Mouse (Mus musculus) kidney, adult 8-10 months (tissue): ENCODE data around the gene Dnph1.
"Not testable (repeated sequence)": the region's sequence is repeated elsewhere in the genome, so short reads cannot be mapped to it uniquely, and the experiment has no call there.

Source experiments
- DNase-seq, 2 experiments: peaks; one replicate each; pipeline ENCODE4 v3.0.0; 2022

Dnph1 gene

DNA sequence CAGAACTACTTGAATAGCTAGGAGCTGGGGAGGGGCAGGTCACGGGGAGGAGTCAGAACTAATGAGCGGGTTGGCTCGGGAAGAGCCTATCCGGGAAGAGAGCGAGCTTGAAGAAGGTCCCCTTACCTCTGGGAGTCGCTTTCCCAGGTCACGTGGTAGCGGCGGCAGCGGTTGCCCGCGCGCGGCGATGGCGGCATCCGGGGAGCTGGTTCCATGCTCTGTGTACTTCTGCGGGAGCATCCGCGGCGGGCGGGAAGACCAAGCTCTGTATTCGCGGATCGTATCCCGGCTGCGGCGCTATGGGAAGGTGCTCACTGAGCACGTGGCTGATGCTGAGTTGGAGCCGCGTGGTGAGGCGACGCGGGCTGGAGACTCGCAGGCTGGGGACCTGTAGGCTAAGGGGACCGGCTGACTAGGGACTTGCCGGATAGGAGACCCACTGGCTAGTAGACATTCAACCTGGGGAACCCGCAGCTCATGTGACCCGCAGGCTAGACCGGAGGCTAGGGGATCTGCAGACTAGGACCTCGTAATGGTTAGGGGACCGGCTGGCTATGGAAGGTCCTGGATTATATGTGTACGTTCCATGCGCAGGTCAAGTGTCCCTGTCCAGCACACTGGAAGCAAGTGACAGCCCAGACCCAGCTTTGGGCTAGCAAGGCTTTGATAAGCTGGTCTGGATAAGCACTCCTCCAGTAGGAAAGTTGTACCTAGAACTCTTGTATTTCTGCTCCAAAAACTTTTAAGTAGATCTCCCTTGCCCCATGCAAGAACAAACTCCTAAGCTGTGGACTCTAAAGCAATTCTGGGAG, at the start of gene Dnph1:
TSS of gene Dnph1 (plus strand) at position 89 of the 812 bp plus-strand sequence.
- DNase-seq: peak; percentile 82 to 88

DNA sequence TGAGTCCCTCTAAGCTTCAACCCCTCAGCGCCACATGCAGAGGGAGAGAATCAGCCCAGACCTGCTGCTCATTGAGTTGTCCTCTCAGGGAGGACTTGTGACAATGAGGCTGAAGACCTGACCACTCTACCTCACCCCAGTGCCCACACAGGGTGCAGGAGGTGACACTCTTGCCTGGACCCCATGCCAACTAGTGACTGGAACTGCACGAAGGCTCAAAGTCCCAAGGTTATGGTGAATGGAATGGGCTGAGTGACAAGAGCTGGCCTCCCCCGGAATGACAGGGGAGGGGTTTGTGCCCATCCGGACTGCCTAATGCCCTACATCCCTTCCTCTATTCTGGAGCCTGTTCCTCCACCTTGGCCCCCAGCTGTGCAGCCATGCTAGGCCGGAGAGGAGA, 43.8 kb upstream of the Dnph1 start:
- peak; percentile 56 to 73 for DNase-seq

DNA sequence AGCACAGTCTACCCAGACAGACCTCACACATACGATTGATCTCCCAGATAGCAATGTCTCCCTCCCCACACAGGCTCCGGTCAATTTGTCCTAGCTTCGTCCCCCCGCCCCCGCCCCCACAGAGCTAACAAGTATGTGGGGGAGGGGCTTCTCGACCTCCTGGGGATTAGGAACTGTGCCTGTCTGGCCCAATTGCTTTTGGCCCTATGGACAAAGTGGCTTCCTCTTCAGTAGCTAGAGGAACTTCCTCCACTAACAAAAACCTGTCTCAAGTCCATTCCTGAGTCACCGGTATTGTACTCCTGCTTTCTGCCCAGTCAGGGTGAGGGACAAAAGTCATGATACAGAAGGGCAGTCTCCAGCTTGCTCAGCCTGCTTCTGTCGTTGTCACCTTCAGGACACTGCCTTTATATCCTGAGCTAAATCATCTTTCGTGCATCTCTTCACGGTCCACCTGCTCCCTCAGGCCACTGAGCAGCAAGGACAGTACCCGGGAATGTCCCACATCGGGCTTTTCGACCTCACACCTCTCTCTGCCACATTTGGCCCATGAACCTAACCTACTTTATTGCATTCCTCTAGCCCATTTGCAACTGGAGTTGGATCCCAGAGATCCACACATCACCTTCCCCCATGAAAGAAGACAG, 43.1 kb upstream of the Dnph1 start:
- peak in 1 of 2 experiments; percentile 33 for DNase-seq

DNA sequence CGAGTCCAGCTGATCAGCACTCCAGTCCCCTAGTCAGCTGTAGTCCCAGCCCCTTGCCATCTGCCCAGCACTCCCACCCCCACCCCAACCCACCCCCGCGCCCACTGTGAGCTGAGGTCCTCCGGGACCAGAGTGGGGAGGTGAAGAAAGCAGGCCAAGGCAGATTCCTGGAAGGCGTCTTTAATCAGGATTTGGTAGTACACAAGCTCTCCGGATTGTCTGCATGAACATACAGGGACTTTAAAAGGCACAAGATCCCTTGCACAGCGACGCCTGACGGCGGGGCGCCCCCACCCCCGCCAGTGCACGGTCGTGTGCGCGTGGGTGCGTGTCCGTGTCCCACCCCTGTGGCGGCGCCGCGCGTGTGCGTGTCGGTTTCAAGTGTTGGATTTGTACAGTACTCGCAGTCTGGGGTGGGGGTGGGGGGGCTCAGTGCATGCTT, 42.5 kb upstream of the Dnph1 start:
- DNase-seq: no peak

- DNase-seq: no peak
Measured at GRCm38 (mm10) chr17:46454539-46454938, 42.0 kb upstream of the Dnph1 start.

DNA sequence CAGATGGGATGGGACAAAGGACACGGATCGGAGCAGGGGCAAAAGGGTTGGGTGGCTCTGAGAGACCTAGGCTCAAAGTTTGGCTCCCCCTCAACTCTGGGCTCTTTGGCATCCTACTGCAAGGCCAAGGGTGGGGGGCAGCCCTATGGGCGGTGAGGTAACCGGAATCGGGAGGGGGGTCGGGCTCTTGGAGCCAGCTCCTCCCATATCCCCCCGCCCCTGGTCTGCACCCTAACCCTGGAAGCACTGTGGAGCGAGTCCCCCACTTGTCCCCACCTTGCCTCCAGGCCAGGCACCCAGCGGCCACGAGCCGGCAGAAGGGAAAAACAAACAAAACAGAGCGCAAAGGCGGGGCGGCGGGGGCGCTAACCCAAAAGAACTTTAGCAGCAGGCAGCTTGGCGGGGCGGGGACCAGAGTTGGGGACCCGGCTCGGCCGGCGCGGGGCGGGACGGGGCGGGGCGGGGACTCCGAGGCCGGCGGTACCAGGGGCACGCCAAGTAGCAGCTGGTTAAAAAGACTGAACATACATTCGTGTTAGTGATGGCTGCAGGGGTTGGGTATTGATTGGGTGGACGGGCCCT, 41.3 kb upstream of the Dnph1 start:
- DNase-seq: peak; percentile 22 to 41

DNA sequence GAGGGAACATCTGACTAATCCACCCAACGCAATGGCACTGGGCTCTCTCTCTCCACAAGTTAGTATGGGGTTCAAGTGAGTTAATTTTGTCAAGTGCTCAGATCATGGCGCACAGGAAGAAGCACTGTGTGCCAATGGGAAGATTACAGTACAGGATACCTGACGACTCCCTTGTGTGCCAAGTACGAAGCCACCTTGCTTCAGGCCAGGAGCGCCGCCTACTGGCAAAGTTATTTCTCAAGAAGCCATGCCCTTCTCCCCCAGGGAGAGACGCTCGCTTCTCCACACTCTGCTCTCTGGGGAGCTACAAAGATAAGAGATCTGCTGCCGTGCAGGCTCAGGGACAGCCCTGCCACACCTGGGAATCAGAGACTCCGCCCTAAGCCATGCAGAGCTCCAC, 38.7 kb upstream of the Dnph1 start:
- peak; percentile 33 to 77 for DNase-seq

DNA sequence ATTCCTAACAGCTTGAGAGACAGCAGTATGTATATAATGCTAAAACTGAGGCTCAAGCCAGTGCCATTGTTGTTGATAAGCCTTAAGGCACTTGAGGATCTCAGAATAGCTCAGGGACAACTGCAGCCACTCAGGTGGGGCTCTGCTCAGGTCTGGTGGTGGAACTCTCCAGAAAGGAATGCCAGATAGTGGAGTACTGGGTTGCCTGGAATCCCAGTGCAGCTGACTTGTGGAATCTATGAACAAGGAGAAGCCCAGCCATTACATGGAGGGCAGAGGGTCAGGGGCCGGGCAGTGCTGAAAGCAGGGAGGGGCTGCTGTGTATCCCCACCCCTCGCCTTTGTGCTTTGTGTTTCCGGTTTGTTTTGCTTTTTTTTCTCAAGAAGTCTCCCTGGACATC, 38.1 kb upstream of the Dnph1 start:
- DNase-seq: no peak

GRCm38 (mm10) chr17:46460673-46461072, 35.8 kb upstream of the Dnph1 start:
- DNase-seq: no peak

- no peak for DNase-seq
Measured at GRCm38 (mm10) chr17:46461347-46461746, 35.2 kb upstream of the Dnph1 start.

DNA sequence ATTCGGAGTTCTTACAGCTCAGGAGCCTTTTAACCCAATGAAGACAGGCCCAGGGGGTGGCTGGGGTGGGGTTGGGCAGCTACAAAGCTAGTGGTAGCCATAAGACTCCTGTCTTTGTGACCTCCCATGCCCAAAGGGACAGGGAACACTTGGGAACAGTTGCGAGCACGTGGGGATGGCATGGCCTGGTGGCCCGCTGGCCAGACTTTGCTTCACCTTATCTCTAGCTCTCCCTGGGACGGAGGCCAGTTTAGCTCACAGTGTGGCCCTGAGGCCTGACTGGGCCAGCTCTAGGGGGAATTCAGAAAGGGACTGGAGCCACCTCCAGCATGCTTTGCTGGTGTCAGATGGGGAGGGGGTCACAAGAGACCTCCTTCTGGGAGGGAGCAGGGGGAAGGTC, 34.3 kb upstream of the Dnph1 start:
- no peak for DNase-seq

- DNase-seq: no peak
Measured at GRCm38 (mm10) chr17:46467830-46468229, 28.7 kb upstream of the Dnph1 start.

GRCm38 (mm10) chr17:46476601-46477000, 19.9 kb upstream of the Dnph1 start:
- no peak for DNase-seq

GRCm38 (mm10) chr17:46477286-46477685, 19.2 kb upstream of the Dnph1 start:
- DNase-seq: peak in 1 of 2 experiments; percentile 47

- DNase-seq: peak; percentile 65 to 74
Measured at GRCm38 (mm10) chr17:46483561-46484001, 12.9 kb upstream of the Dnph1 start.

DNA sequence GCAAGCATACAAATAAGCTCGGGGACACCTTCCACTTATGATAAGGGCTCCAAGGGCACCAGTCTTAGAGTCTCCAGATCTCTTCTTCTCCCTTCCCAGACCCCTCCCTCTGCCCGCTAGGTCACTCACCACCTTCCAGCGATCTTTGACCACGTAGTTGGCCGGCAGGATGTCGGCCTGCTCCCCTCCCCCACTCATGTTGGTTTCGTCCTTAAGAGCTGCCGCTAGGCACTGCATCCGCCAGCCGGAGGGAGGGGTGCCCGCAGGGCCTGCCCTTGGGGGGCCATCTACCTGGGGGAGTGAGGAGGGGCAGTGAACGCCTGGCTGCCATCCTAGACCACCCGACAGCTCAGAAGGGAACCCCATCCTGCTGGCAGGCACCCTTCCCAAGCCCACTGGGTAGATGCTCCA, 12.5 kb upstream of the Dnph1 start:
- DNase-seq: peak; percentile 86 to 91

- DNase-seq: peak in 1 of 2 experiments; percentile 16
Measured at GRCm38 (mm10) chr17:46484461-46484875, 12.0 kb upstream of the Dnph1 start.

GRCm38 (mm10) chr17:46486995-46487394, 9.5 kb upstream of the Dnph1 start:
- DNase-seq: no peak

DNA sequence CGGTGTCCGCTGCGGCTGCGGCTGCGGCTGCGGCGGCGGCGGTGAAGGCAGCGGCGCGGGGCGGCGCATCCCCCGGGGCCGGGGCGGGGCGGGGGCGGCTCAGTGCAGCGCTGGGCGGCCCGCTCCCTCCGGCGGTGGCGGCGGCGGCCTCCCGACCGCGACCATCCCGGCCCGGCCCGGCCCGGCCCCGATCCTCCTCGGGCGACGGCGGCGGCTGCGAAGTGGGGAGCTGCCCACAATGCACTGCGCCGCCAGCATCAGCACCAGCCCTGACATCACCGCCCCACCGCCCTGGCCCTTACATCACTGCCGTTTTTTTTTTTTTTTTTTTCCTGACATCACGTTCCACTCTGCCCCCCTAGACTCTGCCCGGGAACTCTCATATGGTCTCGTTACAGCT, 9.1 kb upstream of the Dnph1 start, which contains the start of gene Ttbk1:
TSS of gene Ttbk1 (minus strand) at position 245 of the 400 bp plus-strand sequence.
- DNase-seq: no peak

GRCm38 (mm10) chr17:46495486-46495885, 1.0 kb upstream of the Dnph1 start:
- DNase-seq: no peak

DNA sequence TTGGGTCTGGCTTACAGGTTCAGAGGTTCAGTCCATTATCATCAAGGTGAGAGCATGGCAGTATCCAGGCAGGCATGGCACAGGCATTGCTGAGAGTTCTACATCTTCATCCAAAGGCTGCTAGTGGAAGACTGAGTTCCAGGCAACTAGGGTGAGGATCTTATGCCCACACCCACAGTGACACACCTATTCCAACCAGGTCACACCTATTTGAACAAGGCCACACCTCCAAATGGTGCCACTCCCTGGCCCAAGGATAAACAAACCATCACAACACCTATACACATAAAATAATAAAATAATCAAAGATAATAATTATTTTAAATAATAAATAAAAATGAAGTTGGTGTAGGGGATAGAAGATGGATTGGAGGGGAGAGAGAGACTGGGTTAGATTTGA, 430 bp upstream of the Dnph1 start:
- not testable (repeated sequence) for DNase-seq

DNA sequence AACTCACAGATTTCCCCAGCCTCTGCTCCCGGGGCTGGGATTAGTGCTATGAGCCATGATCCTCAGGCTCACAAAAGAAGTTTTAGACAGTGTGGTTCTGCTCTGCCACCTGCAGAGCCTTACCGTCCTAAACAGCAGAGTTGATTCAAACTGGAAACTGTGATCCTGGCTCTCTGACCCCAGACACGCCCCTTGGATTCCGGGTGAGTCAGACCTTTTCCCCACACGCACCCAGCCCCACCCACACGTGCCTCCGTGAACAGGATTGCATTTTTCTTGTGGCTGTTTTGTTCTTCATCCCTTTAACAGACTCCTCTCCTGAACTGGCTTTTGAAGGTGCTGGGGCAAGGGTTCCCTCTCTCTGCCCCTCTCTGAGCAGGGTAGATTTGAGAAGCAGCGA, 1.4 kb downstream of the Dnph1 start:
- peak in 1 of 2 experiments; percentile 44 for DNase-seq

DNA sequence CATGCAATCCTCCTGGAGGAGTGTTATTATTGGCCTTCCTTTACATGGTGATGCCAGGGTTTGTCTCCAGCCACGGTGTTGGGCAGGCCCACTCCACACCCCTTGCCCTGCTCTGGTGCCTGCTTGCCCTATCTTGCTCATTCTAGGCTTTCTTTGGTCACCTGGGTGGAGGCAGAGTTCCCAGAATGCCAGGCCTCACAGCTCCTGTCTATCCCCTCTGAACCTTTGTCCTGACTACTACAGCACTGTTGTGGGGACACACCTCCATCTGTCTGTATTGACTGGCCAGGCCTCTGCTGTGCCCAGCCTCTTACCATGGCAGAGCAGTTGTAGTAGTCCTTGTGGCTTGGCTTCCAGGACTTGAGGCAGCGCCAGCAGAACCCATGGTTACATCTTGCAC, 6.3 kb downstream of the Dnph1 start:
- DNase-seq: peak in 1 of 2 experiments; percentile 22
